Mouse (Mus musculus): ENCODE results near the gene Adrm1.

- TF ChIP-seq POU5F1 (IDR thresholded peaks at IDR 0.05; ENCODE audit: borderline replicate concordance, low read length), result no peak
- no peak for TF ChIP-seq CTCF (conservative IDR thresholded peaks at IDR 0.05; ENCODE audit: low read length)
Measured at GRCm38 (mm10) chr2:180133231-180133630, 38.1 kb upstream of the Adrm1 start.

Measured in E14TG2a.4 (cell line).